In the genomic region with DNA sequence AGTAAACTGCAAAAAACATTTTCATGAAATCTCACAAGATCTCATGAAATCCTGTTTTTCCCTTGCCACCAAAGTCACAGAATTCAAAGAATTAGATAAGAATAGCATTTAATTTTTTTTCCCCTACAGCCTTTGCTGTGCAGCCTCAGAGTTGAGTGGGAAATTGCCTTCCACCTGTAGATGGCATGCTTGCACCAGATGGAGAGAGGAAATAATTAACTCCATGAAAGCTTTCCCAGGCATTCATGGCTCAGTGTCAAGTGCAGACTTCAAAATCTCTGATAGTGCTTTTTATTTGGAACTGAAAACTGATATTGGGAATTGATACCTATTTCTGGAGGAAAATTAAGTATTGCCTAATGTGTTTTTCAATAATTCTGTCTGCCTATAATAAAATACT, we compare ENCODE assay signal across 8 mouse cellular contexts.
A peak's percentile ranks its signal among the peaks of the same experiment; 100 is the strongest.
DNase-seq lines count a peak whose midpoint lies in the region; ATAC-seq and TF ChIP-seq lines count a peak whose summit lies in the region.

No protein-coding gene starts in this region.

- H3K4me2 ChIP-seq in intestine, postnatal 0 days (replicated peaks; ENCODE audit: low read depth): no peak overlapping the region
- no peak overlapping the region for H3K4me2 ChIP-seq in intestine, embryonic 15.5 days (replicated peaks)

- no peaks in the 10 kb centered on the region for H3K4me1 ChIP-seq in intestine, postnatal 0 days (replicated peaks; ENCODE audit: control insufficient read depth, insufficient read depth, low read length)
- no peaks in the 10 kb centered on the region for H3K4me1 ChIP-seq in intestine, embryonic 15.5 days (replicated peaks)
- no peaks in the 10 kb centered on the region for H3K4me1 ChIP-seq in E14TG2a.4 (replicated peaks; ENCODE audit: low read depth, low read length)

- H3K27ac ChIP-seq in intestine, postnatal 0 days (ENCODE audit: low read depth, low read length): no peak overlapping the region
- no peak overlapping the region for H3K27ac ChIP-seq in intestine, embryonic 15.5 days

- no peaks in the 10 kb centered on the region for H3K9me3 ChIP-seq in intestine, postnatal 0 days (ENCODE audit: control insufficient read depth)
- H3K9me3 ChIP-seq in intestine, embryonic 15.5 days: no peaks in the 10 kb centered on the region
- no peaks in the 10 kb centered on the region for H3K9me3 ChIP-seq in E14TG2a.4 (ENCODE audit: low read length)

- peak; percentile 39 for DNase-seq in embryo, embryonic 9.5 days (ENCODE audit: extremely low spot score)
- peak; percentile 38 to 60 for DNase-seq in left cerebral cortex, postnatal 14 days (ENCODE audit: low spot score in 2 of 2)
- no peak for DNase-seq in ovary, adult 18-20 months (ENCODE audit: low spot score)
- no peak for DNase-seq in lung, postnatal 25 days (ENCODE audit: low spot score)

- H3K4me3 ChIP-seq in intestine, postnatal 0 days (ENCODE audit: low read depth, low read length): no peak overlapping the region
- no peak overlapping the region for H3K4me3 ChIP-seq in intestine, embryonic 15.5 days (replicated peaks)
- no peak overlapping the region for H3K4me3 ChIP-seq in E14TG2a.4 (replicated peaks; ENCODE audit: low read length)

- peak; percentile 62 for TF ChIP-seq CTCF in intestine, postnatal 0 days (IDR thresholded peaks at IDR 0.05; ENCODE audit: low read depth)
- peak; percentile 21 for TF ChIP-seq CTCF in E14TG2a.4 (conservative IDR thresholded peaks at IDR 0.05; ENCODE audit: low read length)

- no peak overlapping the region for H3K9ac ChIP-seq in intestine, postnatal 0 days (ENCODE audit: low read depth, low read length)
- no peak overlapping the region for H3K9ac ChIP-seq in intestine, embryonic 15.5 days

- intact Hi-C loops in left cerebral cortex, postnatal 14 days (cut with DNase I): loop anchor here (10.0 kb wide), 1 partner anchor 350 kb away; no protein-coding TSS in a partner anchor

- H3K27me3 ChIP-seq in intestine, postnatal 0 days (replicated peaks; ENCODE audit: control insufficient read depth, insufficient read depth, low read length): no peaks in the 10 kb centered on the region
- no peaks in the 10 kb centered on the region for H3K27me3 ChIP-seq in intestine, embryonic 15.5 days (replicated peaks)
- no peaks in the 10 kb centered on the region for H3K27me3 ChIP-seq in E14TG2a.4 (ENCODE audit: insufficient read depth, low read length)

- ATAC-seq in intestine, postnatal 0 days: no peak
- no peak for ATAC-seq in intestine, embryonic 15.5 days
- ATAC-seq in cerebellum, adult (ENCODE audit: insufficient number of reproducible peaks, low FRiP score, low TSS enrichment): no peak

- H3K36me3 ChIP-seq in intestine, postnatal 0 days (ENCODE audit: control insufficient read depth, insufficient read depth): no peaks in the 10 kb centered on the region
- H3K36me3 ChIP-seq in intestine, embryonic 15.5 days: no peaks in the 10 kb centered on the region
- H3K36me3 ChIP-seq in E14TG2a.4 (ENCODE audit: insufficient read depth, low read length): no peaks in the 10 kb centered on the region

Comparison
In these comparisons a context has a peak if more than half of its experiments do, and no peak if none do; other contexts are left out.
1. DNase-seq: peak in embryo, embryonic 9.5 days (single experiment) and left cerebral cortex, postnatal 14 days (2 of 2); none in ovary, adult 18-20 months (single experiment) and lung, postnatal 25 days (single experiment).